Mouse (Mus musculus) liver, adult 2 months (tissue): ENCODE measurements at regions not wholly inside any gene's neighbourhood (a gene's known extent, or its start where the extent isn't known, plus 50 kb on each side); places are given as distances from the start of the nearest gene placed in this dataset.
A peak's percentile ranks its signal among the peaks of the same experiment; 100 is the strongest.

Experiments used
- DNase-seq: peaks from one replicate; pipeline ENCODE4 v3.0.0-alpha.2; 2011; ENCODE audit warnings: low read depth, low spot score; ENCODE audit errors: extremely low read depth
- H3K27ac ChIP-seq: fragments of 200-500 bp; replicated peaks from 2 replicates; pipeline ENCODE4 v1.5.1; 2012; ENCODE audit warnings: low read depth, mild to moderate bottlenecking, control low read depth, inconsistent platforms, low read length; ENCODE audit not compliant: insufficient read depth
- H3K27me3 ChIP-seq: fragments of 200-500 bp; 2 replicates; pipeline ENCODE4 v1.6.1; 2012; ENCODE audit warnings: mild to moderate bottlenecking, moderate library complexity, low read length, inconsistent platforms; ENCODE audit not compliant: control insufficient read depth, insufficient read depth
- H3K36me3 ChIP-seq: fragments of 200-500 bp; 2 replicates; pipeline ENCODE4 v1.6.1; 2012; ENCODE audit warnings: low read length, inconsistent platforms; ENCODE audit not compliant: control insufficient read depth, insufficient read depth
- H3K4me1 ChIP-seq: fragments of 200-500 bp; 2 replicates; pipeline ENCODE4 v1.6.1; 2011; ENCODE audit warnings: low read length; ENCODE audit not compliant: control insufficient read depth, insufficient read depth
- H3K4me3 ChIP-seq: fragments of 200-500 bp; 2 replicates; pipeline ENCODE4 v1.5.1; 2011; ENCODE audit warnings: low read depth, mild to moderate bottlenecking, control low read depth, low read length, moderate library complexity; ENCODE audit not compliant: insufficient read depth
- H3K79me2 ChIP-seq: fragments of 200-500 bp; 2 replicates; pipeline ENCODE4 v1.6.1; 2012; ENCODE audit warnings: inconsistent platforms, mild to moderate bottlenecking, low read length, moderate library complexity; ENCODE audit not compliant: control insufficient read depth, insufficient read depth
- H3K9ac ChIP-seq: fragments of 200-500 bp; 2 replicates; pipeline ENCODE4 v1.6.1; 2012; ENCODE audit warnings: low read depth, mild to moderate bottlenecking, control low read depth, inconsistent platforms, low read length
- CTCF ChIP-seq: fragments of 200-500 bp; IDR thresholded peaks from 2 replicates; pipeline ENCODE4 v1.5.1; 2011; ENCODE audit warnings: low read depth, low read length, control low read depth
- POLR2A ChIP-seq: fragments of 200-500 bp; IDR thresholded peaks from 2 replicates; pipeline ENCODE4 v1.6.1; 2011; ENCODE audit warnings: low read length, control low read depth; ENCODE audit not compliant: insufficient read depth; ENCODE audit errors: extremely low read depth
- WGBS: fragments of 180-500 bp; shearing (Covaris S2); methylation state at CpG from one replicate; pipeline ENCODE4 v1.1.7; 2018; 5-methylcytosine and 5-hydroxymethylcytosine counted together

- Histone ChIP-seq H3K27ac (no peak overlapping the region), H3K36me3 (no peaks in the 10 kb centered on the region), H3K4me1 (no peaks in the 10 kb centered on the region), H3K79me2 (no peaks in the 10 kb centered on the region), H3K4me3 (no peak overlapping the region), H3K9ac (no peak overlapping the region), H3K27me3 (no peaks in the 10 kb centered on the region)
- TF ChIP-seq POLR2A (no peak), CTCF (no peak)
- DNase-seq = no peak
- 73% methylated on average over 3 of the region's 3 CpGs for WGBS
These were observed 131.4 kb upstream of the Mpped2 start for GRCm38 (mm10) chr2:106561571-106562090.

- no peak for TF ChIP-seq POLR2A
- no peak for TF ChIP-seq CTCF
- DNase-seq = no peak
- Histone ChIP-seq H3K4me1 (no peaks in the 10 kb centered on the region), H3K79me2 (no peaks in the 10 kb centered on the region), H3K9ac (no peak overlapping the region), H3K27ac (no peak overlapping the region), H3K4me3 (no peak overlapping the region), H3K27me3 (no peaks in the 10 kb centered on the region), H3K36me3 (no peaks in the 10 kb centered on the region)
- 80% methylated on average over 1 of the region's 1 CpGs for WGBS
These were observed 122.8 kb upstream of the Mpped2 start for GRCm38 (mm10) chr2:106570226-106570625.

- Histone ChIP-seq H3K9ac (no peak overlapping the region), H3K27ac (no peak overlapping the region), H3K4me1 (no peaks in the 10 kb centered on the region), H3K27me3 (no peaks in the 10 kb centered on the region), H3K79me2 (no peaks in the 10 kb centered on the region), H3K36me3 (no peaks in the 10 kb centered on the region), H3K4me3 (no peak overlapping the region)
- 92% methylated on average over 3 of the region's 3 CpGs for WGBS
- TF ChIP-seq POLR2A (no peak), CTCF (no peak)
- no peak for DNase-seq
These were observed 121.7 kb upstream of the Mpped2 start for GRCm38 (mm10) chr2:106571346-106571745.

GRCm38 (mm10) chr2:106571913-106572312, 121.2 kb upstream of the Mpped2 start:
- TF ChIP-seq CTCF = no peak
- no peak for TF ChIP-seq POLR2A
- Histone ChIP-seq H3K27me3 (no peaks in the 10 kb centered on the region), H3K4me3 (no peak overlapping the region), H3K9ac (no peak overlapping the region), H3K27ac (no peak overlapping the region), H3K79me2 (no peaks in the 10 kb centered on the region), H3K4me1 (no peaks in the 10 kb centered on the region), H3K36me3 (no peaks in the 10 kb centered on the region)
- DNase-seq = no peak
- 54% methylated on average over 2 of the region's 2 CpGs for WGBS

- 49% methylated on average over 4 of the region's 4 CpGs for WGBS
These were observed 116.2 kb upstream of the Mpped2 start for GRCm38 (mm10) chr2:106576746-106577323.

GRCm38 (mm10) chr2:106578062-106578461, 115.0 kb upstream of the Mpped2 start:
- TF ChIP-seq CTCF (no peak), POLR2A (no peak)
- Histone ChIP-seq H3K27me3 (no peaks in the 10 kb centered on the region), H3K4me1 (peaks cover 4% of the 10 kb centered on the region), H3K4me3 (no peak overlapping the region), H3K9ac (no peak overlapping the region), H3K79me2 (no peaks in the 10 kb centered on the region), H3K27ac (no peak overlapping the region), H3K36me3 (no peaks in the 10 kb centered on the region)
- peak; percentile 71 for DNase-seq
- WGBS = 8% methylated on average over 1 of the region's 1 CpGs

More at GRCm38 (mm10) chr2:106576746-106577323, 116.2 kb upstream of the Mpped2 start:
- TF ChIP-seq POLR2A = no peak
- TF ChIP-seq CTCF = no peak
- DNase-seq = peak; percentile 65
- Histone ChIP-seq H3K4me3 (no peak overlapping the region), H3K36me3 (no peaks in the 10 kb centered on the region), H3K9ac (no peak overlapping the region), H3K4me1 (peaks cover 4% of the 10 kb centered on the region), H3K79me2 (no peaks in the 10 kb centered on the region), H3K27me3 (no peaks in the 10 kb centered on the region), H3K27ac (no peak overlapping the region)
